Mouse (Mus musculus) embryonic facial prominence, embryonic 11.5 days (tissue): ENCODE measurements around the gene Hp1bp3. TPM values are rescaled to one million over a fixed set of nuclear protein-coding genes. Genes with fewer than 3 reads are reported as not detected.

Experiments
- ATAC-seq: fragments of 200-750 bp; cut with Nextera tagmentation; replicated peaks from 2 replicates; pipeline ENCODE4 v1.8.0; 2017; ENCODE audit warnings: low read depth; ENCODE audit not compliant: insufficient number of reproducible peaks, low FRiP score, low TSS enrichment
- DNase-seq: peaks from one replicate; pipeline ENCODE4 v3.0.0-alpha.2; 2015; ENCODE audit warnings: low spot score
- H3K27ac ChIP-seq: fragments of 300-500 bp; sonication (generic); replicated peaks from 2 replicates; pipeline ENCODE4 v1.5.1; 2014; ENCODE audit warnings: mild to moderate bottlenecking, low read depth, low read length, control low read depth
- H3K27me3 ChIP-seq: fragments of 300-500 bp; sonication (generic); 2 replicates; pipeline ENCODE4 v1.6.1; 2014; ENCODE audit warnings: mild to moderate bottlenecking, low read length, moderate library complexity, mixed read lengths; ENCODE audit not compliant: control insufficient read depth, insufficient read depth
- H3K36me3 ChIP-seq: fragments of 300-500 bp; sonication (generic); replicated peaks from 2 replicates; pipeline ENCODE4 v1.6.1; 2014; ENCODE audit warnings: low read depth, mild to moderate bottlenecking, low read length, moderate library complexity, mixed read lengths; ENCODE audit not compliant: control insufficient read depth, insufficient read depth
- H3K4me1 ChIP-seq: fragments of 300-500 bp; sonication (generic); 2 replicates; pipeline ENCODE4 v1.6.1; 2014; ENCODE audit warnings: low read length, mixed read lengths; ENCODE audit not compliant: control insufficient read depth, insufficient read depth
- H3K4me2 ChIP-seq: fragments of 300-500 bp; sonication (generic); 2 replicates; pipeline ENCODE4 v1.6.1; 2014; ENCODE audit warnings: low read depth, mild to moderate bottlenecking, control low read depth, low read length, moderate library complexity
- H3K4me3 ChIP-seq: fragments of 300-500 bp; sonication (generic); 2 replicates; pipeline ENCODE4 v1.5.1; 2014; ENCODE audit warnings: low read depth, low read length, control low read depth
- H3K9ac ChIP-seq: fragments of 300-500 bp; sonication (generic); replicated peaks from 2 replicates; pipeline ENCODE4 v1.6.1; 2014; ENCODE audit warnings: mild to moderate bottlenecking, control low read depth, low read length
- H3K9me3 ChIP-seq: fragments of 300-500 bp; sonication (generic); replicated peaks from 2 replicates; pipeline ENCODE4 v1.6.1; 2016; ENCODE audit warnings: mild to moderate bottlenecking, low read length, inconsistent platforms, mixed read lengths; ENCODE audit not compliant: control insufficient read depth
- WGBS: fragments of 180-500 bp; shearing (Covaris S2); extraction: QIAGEN DNeasy Blood & Tissue Kit; methylation state at CpG from one replicate; pipeline ENCODE4 v1.1.7; 2014; 5-methylcytosine and 5-hydroxymethylcytosine counted together
- polyA plus RNA-seq: library from polyadenylated mRNA; unstranded; fragments of >200 nt; fragmentation: Nextera tagmentation; extraction: Ambion mirVana; gene quantifications from 2 replicates; pipeline ENCODE4 v1.2.1, GENCODE M21; 2014

Hp1bp3 gene
- polyA plus RNA-seq, 1 experiment from 2014 or later: 201 TPM

- H3K36me3 ChIP-seq: peaks cover 18% of the 10 kb centered on the region
These were observed 7.5 kb downstream of the Hp1bp3 start for GRCm38 (mm10) chr4:138223623-138224022.

GRCm38 (mm10) chr4:138246756-138247665, 30.9 kb downstream of the Hp1bp3 start:
- 72% methylated on average over 27 of the region's 27 CpGs for WGBS
- H3K4me2 ChIP-seq: no peak overlapping the region
- H3K27me3 ChIP-seq: peaks cover 2% of the 10 kb centered on the region; the same call in 1 of the 2 replicates
- no peaks in the 10 kb centered on the region for H3K9me3 ChIP-seq
- H3K4me3 ChIP-seq: no peak overlapping the region
- ATAC-seq: no peak
- peaks cover 10% of the 10 kb centered on the region for H3K36me3 ChIP-seq
- H3K27ac ChIP-seq: no peak overlapping the region
- DNase-seq: no peak
- H3K4me1 ChIP-seq: peaks cover 3% of the 10 kb centered on the region; the same call in 1 of the 2 replicates
- H3K9ac ChIP-seq: no peak overlapping the region

More at GRCm38 (mm10) chr4:138223623-138224022, 7.5 kb downstream of the Hp1bp3 start:
- WGBS: 83% methylated on average over 10 of the region's 10 CpGs
- Histone ChIP-seq H3K4me1 (no peaks in the 10 kb centered on the region), H3K27me3 (no peaks in the 10 kb centered on the region), H3K4me3 (no peak overlapping the region), H3K4me2 (no peak overlapping the region), H3K9me3 (no peaks in the 10 kb centered on the region), H3K9ac (no peak overlapping the region), H3K27ac (no peak overlapping the region)
- ATAC-seq (no peak), DNase-seq (no peak)

- peak within 1 kb of the TSS; percentile 14; the same call in 1 of the 2 replicates for H3K9ac ChIP-seq
- H3K9me3 ChIP-seq: no peaks in the 10 kb centered on the region
- H3K36me3 ChIP-seq: no peaks in the 10 kb centered on the region; the same call in 1 of the 2 replicates
- peak within 1 kb of the TSS; percentile 99 for H3K4me2 ChIP-seq
- peak within 1 kb of the TSS; percentile 53 for H3K4me3 ChIP-seq
- H3K27ac ChIP-seq: no peak within 1 kb of the TSS
- peak; percentile 80 for ATAC-seq
- peak; percentile 87 for DNase-seq
- peaks cover 5% of the 10 kb centered on the region for H3K4me1 ChIP-seq
- peaks cover 7% of the 10 kb centered on the region for H3K27me3 ChIP-seq
- under 1% methylated on average over 66 of the region's 74 CpGs for WGBS
These were observed 34.2 kb downstream of the Hp1bp3 start, which contains the start of the genes Sh2d5 and Kif17 for GRCm38 (mm10) chr4:138250088-138250960. Gene Sh2d5 (plus strand): TSS chr4:138250403. Gene Kif17 (plus strand): TSS chr4:138250435.

GRCm38 (mm10) chr4:138251819-138252218, 35.7 kb downstream of the Hp1bp3 start:
- Histone ChIP-seq H3K9me3 (no peaks in the 10 kb centered on the region), H3K4me2 (peak overlapping the region; percentile 22), H3K27me3 (peaks cover 7% of the 10 kb centered on the region), H3K4me3 (peak overlapping the region; percentile 15; the same call in 1 of the 2 replicates), H3K9ac (peak overlapping the region; percentile 10), H3K4me1 (peaks cover 5% of the 10 kb centered on the region), H3K36me3 (no peaks in the 10 kb centered on the region; the same call in 1 of the 2 replicates), H3K27ac (no peak overlapping the region)
- DNase-seq: peak; percentile 81
- WGBS: under 1% methylated on average over 14 of the region's 14 CpGs
- no peak for ATAC-seq

DNA sequence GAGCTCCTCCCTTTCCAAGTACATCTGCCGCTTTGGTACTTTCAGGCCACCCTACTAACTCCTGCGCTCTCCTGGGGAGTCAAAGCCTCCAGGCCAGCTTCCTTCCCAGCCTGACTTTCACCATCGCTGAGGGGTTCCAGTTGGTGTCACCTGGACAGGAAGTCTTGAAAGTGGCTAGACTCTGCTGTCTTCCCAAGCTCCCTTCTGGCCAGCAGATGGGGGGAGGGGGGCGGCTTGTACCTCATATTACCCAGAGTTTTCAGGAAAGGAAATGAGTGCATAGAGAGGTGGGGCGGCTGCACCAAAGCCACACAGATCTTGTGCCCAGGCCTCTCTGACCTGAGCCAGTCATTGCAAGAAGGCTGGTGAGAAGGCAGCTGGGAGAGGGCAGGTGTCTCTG, 36.1 kb downstream of the Hp1bp3 start:
- 10% methylated on average over 5 of the region's 5 CpGs for WGBS

DNA sequence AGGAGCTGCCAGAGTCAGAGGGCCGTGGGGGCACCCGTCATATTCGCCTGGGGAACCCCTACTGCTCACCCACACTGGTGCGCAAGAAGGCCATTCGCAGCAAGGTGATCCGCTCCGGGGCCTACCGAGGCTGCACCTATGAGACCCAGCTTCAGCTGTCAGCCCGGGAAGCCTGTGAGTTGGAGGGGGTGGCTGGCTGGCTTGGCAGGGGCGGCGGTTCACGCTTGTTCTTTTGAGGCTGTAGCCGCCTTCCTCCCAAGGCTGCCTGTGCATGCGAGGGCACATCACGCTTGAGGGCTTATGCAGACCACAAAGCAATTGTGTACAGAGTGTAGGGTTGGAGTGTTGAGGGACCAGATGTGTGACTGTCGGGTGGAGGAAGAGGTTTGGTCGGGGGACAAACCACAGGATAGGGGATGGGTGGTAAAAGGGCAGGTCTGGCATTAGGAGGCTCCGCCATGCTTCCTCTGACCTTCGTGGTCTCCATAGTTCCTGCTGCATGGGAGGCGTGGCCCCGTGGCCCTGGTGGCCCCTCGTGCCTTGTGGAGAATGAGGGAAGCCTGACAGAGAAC, 41.1 kb downstream of the Hp1bp3 start:
- no peak overlapping the region for H3K4me2 ChIP-seq
- H3K9me3 ChIP-seq: no peaks in the 10 kb centered on the region
- H3K27me3 ChIP-seq: peaks cover 5% of the 10 kb centered on the region; the same call in 1 of the 2 replicates
- no peaks in the 10 kb centered on the region for H3K36me3 ChIP-seq
- DNase-seq: no peak
- ATAC-seq: no peak
- peaks cover 3% of the 10 kb centered on the region; the same call in 1 of the 2 replicates for H3K4me1 ChIP-seq
- no peak overlapping the region for H3K27ac ChIP-seq
- no peak overlapping the region for H3K4me3 ChIP-seq
- 83% methylated on average over 22 of the region's 22 CpGs for WGBS
- H3K9ac ChIP-seq: no peak overlapping the region

More for the DNA sequence above, 36.1 kb downstream of the Hp1bp3 start:
- Histone ChIP-seq H3K4me2 (peak overlapping the region; percentile 22), H3K9ac (peak overlapping the region; percentile 32; the same call in 1 of the 2 replicates), H3K36me3 (no peaks in the 10 kb centered on the region), H3K27me3 (peaks cover 7% of the 10 kb centered on the region), H3K4me3 (no peak overlapping the region), H3K27ac (no peak overlapping the region), H3K4me1 (peaks cover 5% of the 10 kb centered on the region), H3K9me3 (no peaks in the 10 kb centered on the region)
- ATAC-seq (no peak), DNase-seq (peak; percentile 41)

- ATAC-seq: no peak
- 83% methylated on average over 7 of the region's 7 CpGs for WGBS
- no peak overlapping the region for H3K27ac ChIP-seq
These were observed 42.6 kb downstream of the Hp1bp3 start for GRCm38 (mm10) chr4:138258663-138259062.

More at GRCm38 (mm10) chr4:138258663-138259062, 42.6 kb downstream of the Hp1bp3 start:
- no peak overlapping the region for H3K4me3 ChIP-seq
- H3K9me3 ChIP-seq: no peaks in the 10 kb centered on the region
- no peak overlapping the region for H3K4me2 ChIP-seq
- DNase-seq: no peak
- H3K4me1 ChIP-seq: no peaks in the 10 kb centered on the region
- H3K9ac ChIP-seq: no peak overlapping the region
- H3K27me3 ChIP-seq: peaks cover 3% of the 10 kb centered on the region; the same call in 1 of the 2 replicates
- no peaks in the 10 kb centered on the region for H3K36me3 ChIP-seq
